ENCODE assay signal across 11 mouse cellular contexts in the genomic region with DNA sequence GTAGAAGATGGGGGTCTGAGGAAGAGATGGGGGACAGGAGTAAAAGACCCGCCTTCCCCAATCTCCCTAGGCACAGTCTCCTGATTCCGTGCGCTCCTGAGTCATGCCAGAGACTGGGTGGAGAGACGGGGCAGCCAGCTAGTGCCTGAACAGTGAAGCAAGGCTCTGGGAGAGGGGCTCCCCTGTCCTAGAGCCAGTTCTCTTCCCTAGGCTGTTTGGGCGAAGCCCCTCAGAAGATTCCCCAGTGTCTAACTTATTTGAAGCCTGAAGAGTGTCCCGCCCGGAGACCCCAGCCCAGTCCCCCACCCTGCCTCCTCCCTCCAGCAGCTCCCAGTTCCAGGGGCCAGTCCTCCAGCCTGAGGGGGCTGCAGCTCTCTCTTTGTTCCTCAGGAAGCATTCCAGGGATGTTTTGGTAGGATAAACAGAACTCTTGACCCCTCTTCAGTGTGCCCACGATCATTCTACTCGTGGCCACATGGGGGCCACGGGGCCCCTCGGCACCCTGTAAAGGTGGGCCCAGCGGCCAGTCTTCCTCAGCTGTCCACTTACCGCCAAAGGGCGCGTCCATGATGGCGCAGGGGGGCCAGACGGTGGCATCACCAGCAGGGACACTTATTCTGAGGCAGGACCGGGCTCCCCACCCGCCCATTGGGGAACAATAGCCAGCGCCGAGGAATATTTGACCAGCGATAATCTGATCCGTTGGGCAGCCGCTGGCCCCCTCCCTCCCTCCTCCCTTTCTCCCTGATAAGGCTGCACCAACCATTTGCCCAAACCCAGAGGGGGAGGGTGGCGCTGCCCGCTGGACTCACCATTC. TPM values are rescaled to one million over a fixed set of nuclear protein-coding genes. Genes with fewer than 3 reads are reported as not detected.
DNase-seq lines count a peak whose midpoint lies in the region; ATAC-seq lines count a peak whose summit lies in the region.
"Had no signal": no experiment of that assay in that cellular context is flagged by ENCODE, and none has a peak within 500 bp of the region (broad histone marks: within the 10 kb centered on the region; RNA-seq: fewer than 3 reads in every experiment).

No protein-coding gene starts in this region.

- H3K27ac ChIP-seq in heart, embryonic 15.5 days, result no peak overlapping the region
- no peak overlapping the region for H3K27ac ChIP-seq in hindbrain, embryonic 12.5 days
- H3K27ac ChIP-seq in midbrain, embryonic 12.5 days (replicated peaks), result 0 out of 2 replicates have a peak overlapping the region, but pooled peaks have one; percentile 40

- H3K9me3 ChIP-seq in heart, embryonic 15.5 days (replicated peaks), result no peaks in the 10 kb centered on the region
- H3K9me3 ChIP-seq in hindbrain, embryonic 12.5 days (replicated peaks), result no peaks in the 10 kb centered on the region
- no peaks in the 10 kb centered on the region for H3K9me3 ChIP-seq in midbrain, embryonic 12.5 days

- no peaks in the 10 kb centered on the region for H3K27me3 ChIP-seq in heart, embryonic 15.5 days
- peaks cover 3% of the 10 kb centered on the region; the same call in 1 of the 2 replicates for H3K27me3 ChIP-seq in hindbrain, embryonic 12.5 days
- peaks cover 3% of the 10 kb centered on the region; the same call in 1 of the 2 replicates for H3K27me3 ChIP-seq in midbrain, embryonic 12.5 days

- peak overlapping the region; percentile 57 for H3K4me2 ChIP-seq in heart, embryonic 15.5 days
- peak overlapping the region; percentile 28 for H3K4me2 ChIP-seq in hindbrain, embryonic 12.5 days (replicated peaks)
- H3K4me2 ChIP-seq in midbrain, embryonic 12.5 days (replicated peaks), result peak overlapping the region; percentile 38

- DNase-seq in heart, postnatal 10 days, result no peak
- DNase-seq in ZHBTc4 (ENCODE audit: low read depth, low spot score), result peak; percentile 22
- DNase-seq in gastrocnemius, postnatal 25 days, result no peak
- DNase-seq in c-Kit-positive CD71-positive TER-119-positive erythroid progenitor cells, embryonic 14.5 days (ENCODE audit: low spot score), result no peak
- DNase-seq: cerebellum, adult 9-10 months; thymus, postnatal 36 days had no signal

- H3K4me1 ChIP-seq in heart, embryonic 15.5 days (replicated peaks), result peaks cover 12% of the 10 kb centered on the region
- H3K4me1 ChIP-seq in hindbrain, embryonic 12.5 days, result peaks cover 10% of the 10 kb centered on the region
- H3K4me1 ChIP-seq in midbrain, embryonic 12.5 days, result peaks cover 9% of the 10 kb centered on the region

- 19% methylated on average over 26 of the region's 26 CpGs for WGBS in heart, embryonic 15.5 days
- 29% methylated on average over 26 of the region's 26 CpGs for WGBS in hindbrain, embryonic 12.5 days
- 29% methylated on average over 26 of the region's 26 CpGs for WGBS in midbrain, embryonic 12.5 days

- no peaks in the 10 kb centered on the region for H3K36me3 ChIP-seq in heart, embryonic 15.5 days
- H3K36me3 ChIP-seq in hindbrain, embryonic 12.5 days, result no peaks in the 10 kb centered on the region
- H3K36me3 ChIP-seq in midbrain, embryonic 12.5 days, result no peaks in the 10 kb centered on the region

- peak overlapping the region; percentile 2; the same call in 1 of the 2 replicates for H3K9ac ChIP-seq in heart, embryonic 15.5 days
- H3K9ac ChIP-seq in hindbrain, embryonic 12.5 days, result peak overlapping the region; percentile 32; the same call in 1 of the 2 replicates
- H3K9ac ChIP-seq in midbrain, embryonic 12.5 days (replicated peaks), result no peak overlapping the region

- H3K4me3 ChIP-seq in heart, embryonic 15.5 days, result peak overlapping the region; percentile 24
- no peak overlapping the region for H3K4me3 ChIP-seq in hindbrain, embryonic 12.5 days
- no peak overlapping the region; the same call in 1 of the 2 replicates for H3K4me3 ChIP-seq in midbrain, embryonic 12.5 days

- ATAC-seq in heart, embryonic 15.5 days (replicated peaks; ENCODE audit: insufficient number of reproducible peaks, insufficient read depth, low FRiP score, low read depth), result no peak
- no peak for ATAC-seq in hindbrain, embryonic 12.5 days (ENCODE audit: low FRiP score)
- ATAC-seq in midbrain, embryonic 12.5 days (ENCODE audit: low FRiP score, low read depth), result peak; percentile 39; the same call in 1 of the 2 replicates
- ATAC-seq in megakaryocyte progenitor cell, adult 5-6 weeks (replicated peaks; ENCODE audit: poor library complexity), result no peak
- ATAC-seq: CD4-positive, CD25-positive, alpha-beta regulatory T cell, adult 4 months had no signal

- intact Hi-C loops in heart, postnatal 10 days (cut with DNase I), result no loop called here

RNA-seq across cellular contexts. Expression of a gene that starts 15.7 kb away (rescaled TPM):
- 4.8 and 7.8 TPM in 2 replicates for polyA plus RNA-seq in heart, embryonic 15.5 days (2015; fragmentation: Nextera tagmentation; extraction: Ambion mirVana)
- 1 to 10 TPM; 5.7 to 9.1 TPM for total RNA-seq in heart, postnatal 10 days (2021)
- polyA plus RNA-seq in hindbrain, embryonic 12.5 days (2016; fragmentation: Nextera tagmentation; extraction: Ambion mirVana), result 1.3 and 1.9 TPM in 2 replicates
- 1.1 and 1.5 TPM in 2 replicates for polyA plus RNA-seq in midbrain, embryonic 12.5 days (2016; fragmentation: Nextera tagmentation; extraction: Ambion mirVana)
- total RNA-seq in gastrocnemius, postnatal 25 days (2021), result not detected
- not detected in 2 replicates for total RNA-seq in megakaryocyte progenitor cell, adult 5-6 weeks (2015)
- total RNA-seq in megakaryocyte progenitor cell, adult 5-6 weeks (2017), result not detected in 2 replicates

RNA-seq across cellular contexts. Expression of a gene that starts 20.9 kb away (rescaled TPM):
- 39.9 and 53.3 TPM in 2 replicates for polyA plus RNA-seq in heart, embryonic 15.5 days (2015; fragmentation: Nextera tagmentation; extraction: Ambion mirVana)
- total RNA-seq in heart, postnatal 10 days (2021), result 10 to 100 TPM; 12.3 to 14.4 TPM
- polyA plus RNA-seq in hindbrain, embryonic 12.5 days (2016; fragmentation: Nextera tagmentation; extraction: Ambion mirVana), result 60.3 and 62.4 TPM in 2 replicates
- polyA plus RNA-seq in midbrain, embryonic 12.5 days (2016; fragmentation: Nextera tagmentation; extraction: Ambion mirVana), result 95.9 and 98.9 TPM in 2 replicates
- total RNA-seq in gastrocnemius, postnatal 25 days (2021), result 1 to 10 TPM; 2.9 to 3.7 TPM
- 56.9 and 61.1 TPM in 2 replicates for total RNA-seq in megakaryocyte progenitor cell, adult 5-6 weeks (2015)
- total RNA-seq in megakaryocyte progenitor cell, adult 5-6 weeks (2017), result 125 and 135 TPM in 2 replicates

RNA-seq across cellular contexts. Expression of a gene that starts 21.0 kb away (rescaled TPM):
- 351 and 380 TPM in 2 replicates for polyA plus RNA-seq in heart, embryonic 15.5 days (2015; fragmentation: Nextera tagmentation; extraction: Ambion mirVana)
- 100 to 1,000 TPM; 145 TPM for total RNA-seq in heart, postnatal 10 days (2021)
- 313 and 342 TPM in 2 replicates for polyA plus RNA-seq in hindbrain, embryonic 12.5 days (2016; fragmentation: Nextera tagmentation; extraction: Ambion mirVana)
- 298 and 313 TPM in 2 replicates for polyA plus RNA-seq in midbrain, embryonic 12.5 days (2016; fragmentation: Nextera tagmentation; extraction: Ambion mirVana)
- total RNA-seq in gastrocnemius, postnatal 25 days (2021), result 10 to 100 TPM; 81.8 to 94.5 TPM
- 308 and 313 TPM in 2 replicates for total RNA-seq in megakaryocyte progenitor cell, adult 5-6 weeks (2015)
- total RNA-seq in megakaryocyte progenitor cell, adult 5-6 weeks (2017), result 149 and 204 TPM in 2 replicates

RNA-seq across cellular contexts. Expression of a gene that starts 42.2 kb away (rescaled TPM):
- 39.4 and 52.1 TPM in 2 replicates for polyA plus RNA-seq in heart, embryonic 15.5 days (2015; fragmentation: Nextera tagmentation; extraction: Ambion mirVana)
- total RNA-seq in heart, postnatal 10 days (2021), result 10 to 100 TPM; 34.7 to 35.7 TPM
- polyA plus RNA-seq in hindbrain, embryonic 12.5 days (2016; fragmentation: Nextera tagmentation; extraction: Ambion mirVana), result 175 and 183 TPM in 2 replicates
- polyA plus RNA-seq in midbrain, embryonic 12.5 days (2016; fragmentation: Nextera tagmentation; extraction: Ambion mirVana), result 192 and 201 TPM in 2 replicates
- 1 to 10 TPM; 6.9 to 8.2 TPM for total RNA-seq in gastrocnemius, postnatal 25 days (2021)
- 14.9 and 22.2 TPM in 2 replicates for total RNA-seq in megakaryocyte progenitor cell, adult 5-6 weeks (2015)
- total RNA-seq in megakaryocyte progenitor cell, adult 5-6 weeks (2017), result 9.4 and 10.0 TPM in 2 replicates

Comparison
In these comparisons a context has a peak if more than half of its experiments do, and no peak if none do; other contexts are left out.
1. RNA of a gene that starts 15.7 kb away (total RNA-seq): 5.7 to 9.1 TPM in heart, postnatal 10 days; not detected in gastrocnemius, postnatal 25 days and not detected in megakaryocyte progenitor cell, adult 5-6 weeks; every median in the first group is over 4 times any median in the second.
2. Peak in every context shown above with its lines, with median percentiles within 50 percentile points of each other: H3K4me2 ChIP-seq.